ENCODE assay signal across 9 mouse cellular contexts in genomic region chr8:69268525-69268924, GRCm38 (mm10). TPM values are rescaled to one million over a fixed set of nuclear protein-coding genes. Genes with fewer than 3 reads are reported as not detected.
A peak's percentile ranks its signal among the peaks of the same experiment; 100 is the strongest.
DNase-seq lines count a peak whose midpoint lies in the region; ATAC-seq and TF ChIP-seq lines count a peak whose summit lies in the region.
"Had no signal": no experiment of that assay in that cellular context is flagged by ENCODE, and none has a peak within 500 bp of the region (broad histone marks: within the 10 kb centered on the region; RNA-seq: fewer than 3 reads in every experiment).

No protein-coding gene starts in this region.

- peaks cover 21% of the 10 kb centered on the region for H3K79me2 ChIP-seq in CH12.LX (replicated peaks; ENCODE audit: control insufficient read depth, extremely low read depth, insufficient read depth, poor library complexity, severe bottlenecking)

- H3K9me3 ChIP-seq in kidney, embryonic 15.5 days (replicated peaks) = no peaks in the 10 kb centered on the region
- H3K9me3 ChIP-seq in CH12.LX (replicated peaks; ENCODE audit: low read length) = no peaks in the 10 kb centered on the region
- no peaks in the 10 kb centered on the region for H3K9me3 ChIP-seq in hindbrain, embryonic 13.5 days
- H3K9me3 ChIP-seq: embryonic facial prominence, embryonic 15.5 days had no signal

- ATAC-seq in kidney, embryonic 15.5 days (replicated peaks; ENCODE audit: low FRiP score) = no peak
- ATAC-seq in hindbrain, embryonic 13.5 days (ENCODE audit: low FRiP score) = no peak

- peaks cover 11% of the 10 kb centered on the region; the same call in 1 of the 2 replicates for H3K4me1 ChIP-seq in kidney, embryonic 15.5 days
- peaks cover 6 to 23% of the 10 kb centered on the region in 2 experiments for H3K4me1 ChIP-seq in CH12.LX (ENCODE audit: control insufficient read depth in 1 of 2, insufficient read depth in 2 of 2)
- H3K4me1 ChIP-seq in hindbrain, embryonic 13.5 days (replicated peaks) = peaks cover 17% of the 10 kb centered on the region

- no peak for TF ChIP-seq POLR2A in CH12.LX (IDR thresholded peaks at IDR 0.05; ENCODE audit: low read depth, low read length)

- TF ChIP-seq EP300 in CH12.LX (IDR thresholded peaks at IDR 0.05; ENCODE audit: low read length) = no peak

- TF ChIP-seq CTCF in CH12.LX (conservative IDR thresholded peaks at IDR 0.05 in 1 of 2, IDR thresholded peaks at IDR 0.05 in 1 of 2; ENCODE audit: low read depth in 2 of 2, low read length in 2 of 2) = peak in 1 of 2 experiments; percentile 62; a peak in 2 of 4 replicates

- 59% methylated on average over 4 of the region's 4 CpGs for WGBS in kidney, embryonic 15.5 days
- 56% methylated on average over 4 of the region's 4 CpGs for WGBS in hindbrain, embryonic 13.5 days

- dilution Hi-C loops in CH12.LX (cut with MboI; ENCODE audit: extremely low pct_ligation_motif_present, extremely low pct_unique_long_range_greater_than_20kb, low sequenced_read_pairs) = no loop called here

- no peak overlapping the region for H3K9ac ChIP-seq in kidney, embryonic 15.5 days
- no peak overlapping the region for H3K9ac ChIP-seq in CH12.LX (ENCODE audit: insufficient read depth, low read depth)
- no peak overlapping the region for H3K9ac ChIP-seq in hindbrain, embryonic 13.5 days
- H3K9ac ChIP-seq: embryonic facial prominence, embryonic 15.5 days had no signal

- no peak overlapping the region for H3K4me2 ChIP-seq in kidney, embryonic 15.5 days
- H3K4me2 ChIP-seq in CH12.LX (ENCODE audit: insufficient read depth, low read depth, poor library complexity, severe bottlenecking) = no peak overlapping the region
- no peak overlapping the region for H3K4me2 ChIP-seq in hindbrain, embryonic 13.5 days
- H3K4me2 ChIP-seq: embryonic facial prominence, embryonic 15.5 days had no signal

- in situ Hi-C loops in CH12.LX (cut with MboI; ENCODE audit: low pct_ligation_motif_present, low pct_unique_long_range_greater_than_20kb, low sequenced_read_pairs) = no loop called here

- no peaks in the 10 kb centered on the region for H3K36me3 ChIP-seq in kidney, embryonic 15.5 days
- H3K36me3 ChIP-seq in CH12.LX (replicated peaks in 1 of 2; ENCODE audit: control insufficient read depth in 1 of 2, insufficient read depth in 1 of 2, low read length in 1 of 2) = peaks cover 0 to 6% of the 10 kb centered on the region in 2 experiments
- no peaks in the 10 kb centered on the region for H3K36me3 ChIP-seq in hindbrain, embryonic 13.5 days
- H3K36me3 ChIP-seq: embryonic facial prominence, embryonic 15.5 days had no signal

- no peak overlapping the region for H3K4me3 ChIP-seq in kidney, embryonic 15.5 days (replicated peaks)
- no peak overlapping the region for H3K4me3 ChIP-seq in CH12.LX (replicated peaks in 1 of 3; ENCODE audit: low read depth in 2 of 3, low read length in 2 of 3, poor library complexity in 1 of 3)
- H3K4me3 ChIP-seq in hindbrain, embryonic 13.5 days = no peak overlapping the region
- H3K4me3 ChIP-seq: embryonic facial prominence, embryonic 15.5 days had no signal

- no peaks in the 10 kb centered on the region for H3K27me3 ChIP-seq in kidney, embryonic 15.5 days
- H3K27me3 ChIP-seq in CH12.LX (replicated peaks) = no peaks in the 10 kb centered on the region
- no peaks in the 10 kb centered on the region for H3K27me3 ChIP-seq in hindbrain, embryonic 13.5 days
- H3K27me3 ChIP-seq: embryonic facial prominence, embryonic 15.5 days had no signal

- TF ChIP-seq RAD21 in CH12.LX (IDR thresholded peaks at IDR 0.05; ENCODE audit: low read depth, low read length) = peak; percentile 48

- H3K27ac ChIP-seq in kidney, embryonic 15.5 days = no peak overlapping the region
- no peak overlapping the region for H3K27ac ChIP-seq in CH12.LX (ENCODE audit: insufficient read depth, low read depth)
- H3K27ac ChIP-seq in hindbrain, embryonic 13.5 days = no peak overlapping the region
- H3K27ac ChIP-seq: embryonic facial prominence, embryonic 15.5 days had no signal

- DNase-seq in cerebellum, adult 9-10 months = peak; percentile 9
- no peak for DNase-seq in cerebellum, adult 11 months
- DNase-seq in kidney, adult 9 months = peak; percentile 15
- DNase-seq in CH12.LX (ENCODE audit: extremely low read depth) = peak; percentile 32
- peak; percentile 4 for DNase-seq in fibroblast of lung, adult 2 months (ENCODE audit: low read depth)
- no peak for DNase-seq in testis, postnatal 10 days (ENCODE audit: low spot score)

TF ChIP-seq in CH12.LX, 34 proteins besides CTCF, POLR2A, EP300 and RAD21:
- TF ChIP-seq SMC3 (IDR thresholded peaks at IDR 0.05; ENCODE audit: low read depth, low read length) = peak; percentile 25
- no peak for TF ChIP-seq NELFE (IDR thresholded peaks at IDR 0.05; ENCODE audit: low read depth, low read length)
- TF ChIP-seq ETS1 (conservative IDR thresholded peaks at IDR 0.05; ENCODE audit: low read depth, low read length) = no peak
- TF ChIP-seq MEF2A (IDR thresholded peaks at IDR 0.05; ENCODE audit: borderline replicate concordance, low read depth, low read length) = peak; percentile 66; the same call in 1 of the 2 replicates
- no peak for TF ChIP-seq MYC (IDR thresholded peaks at IDR 0.05; ENCODE audit: low read depth, low read length)
- TF ChIP-seq JUN (IDR thresholded peaks at IDR 0.05; ENCODE audit: insufficient read depth, low read depth, low read length) = no peak
- no peak for TF ChIP-seq CHD1 (IDR thresholded peaks at IDR 0.05; ENCODE audit: low read depth, low read length)

RNA-seq across cellular contexts. Expression of gene D130040H23Rik, which starts 2.4 kb away (rescaled TPM):
- polyA plus RNA-seq in kidney, embryonic 15.5 days (2015; fragmentation: Nextera tagmentation; extraction: Ambion mirVana) = 5.5 and 5.7 TPM in 2 replicates
- total RNA-seq in CH12.LX (2012; rRNA removed) (12.7 and 14.4 TPM in 2 replicates), CH12.LX (2014; rRNA removed) (26.6 and 31.4 TPM in 2 replicates)
- 20.1 and 21.6 TPM in 2 replicates for polyA plus RNA-seq in CH12.LX (2012; ENCODE audit: insufficient read length, low read depth)
- polyA plus RNA-seq in hindbrain, embryonic 13.5 days (2015; fragmentation: Nextera tagmentation; extraction: Ambion mirVana) = 10.8 TPM in 2 replicates

RNA-seq across cellular contexts. Expression of gene Zfp930, which starts 59.7 kb away (rescaled TPM):
- 17.6 and 20.4 TPM in 2 replicates for polyA plus RNA-seq in kidney, embryonic 15.5 days (2015; fragmentation: Nextera tagmentation; extraction: Ambion mirVana)
- total RNA-seq in CH12.LX (2012; rRNA removed) (11.5 and 17.3 TPM in 2 replicates), CH12.LX (2014; rRNA removed) (41.0 and 50.3 TPM in 2 replicates)
- polyA plus RNA-seq in CH12.LX (2012; ENCODE audit: insufficient read length, low read depth) = 12.6 and 13.9 TPM in 2 replicates
- 12.4 and 12.8 TPM in 2 replicates for polyA plus RNA-seq in hindbrain, embryonic 13.5 days (2015; fragmentation: Nextera tagmentation; extraction: Ambion mirVana)

Comparison
In these comparisons a context has a peak if more than half of its experiments do, and no peak if none do; other contexts are left out.
1. DNase-seq: peak in cerebellum, adult 9-10 months (single experiment), kidney, adult 9 months (single experiment), CH12.LX (single experiment) and fibroblast of lung, adult 2 months (single experiment); none in cerebellum, adult 11 months (single experiment) and testis, postnatal 10 days (single experiment).